Mouse (Mus musculus) monocyte, adult 59 days (primary cell): Measurements from ENCODE around the gene Cnep1r1. TPM values are rescaled to one million over a fixed set of nuclear protein-coding genes. Genes with fewer than 3 reads are reported as not detected.

ENCODE experiments used
- total RNA-seq, 2 experiments: library from RNA; stranded (reverse); gene quantifications; one replicate each; pipeline ENCODE4 v1.2.4; 2023

Cnep1r1 gene
- total RNA-seq: 10 to 100 TPM; 23.6 to 27.6 TPM

GRCm38 (mm10) chr8:88118456-88119036, at the start of gene Cnep1r1:
Gene Cnep1r1, plus strand, starts transcription at chr8:88118769.

GRCm38 (mm10) chr8:88137748-88138484, 19.3 kb downstream of the Cnep1r1 start, which contains the start of gene Heatr3:
Gene Heatr3, plus strand, starts transcription at chr8:88137855.

Other genes starting within 250 kb of the Cnep1r1 start
- not detected for gene Zfp423, start 159.2 kb upstream of the Cnep1r1 start, total RNA-seq
- gene Heatr3, start 19.1 kb downstream of the Cnep1r1 start, total RNA-seq: 10 to 100 TPM; 27.7 to 28.0 TPM
- 10 to 100 TPM; 36.9 to 39.0 TPM for gene Tent4b, start 80.4 kb downstream of the Cnep1r1 start, total RNA-seq
- gene Adcy7, start 153.6 kb downstream of the Cnep1r1 start, total RNA-seq: 100 to 1,000 TPM; 162 to 166 TPM
- gene Brd7, start 243.4 kb downstream of the Cnep1r1 start, total RNA-seq: 10 to 100 TPM; 69.7 to 81.6 TPM